Mouse (Mus musculus): ENCODE measurements around the gene Cd244a. TPM values are rescaled to one million over a fixed set of nuclear protein-coding genes. Genes with fewer than 3 reads are reported as not detected.

The Cd244a gene
- polyA plus RNA-seq, 1 experiment = not detected

DNA sequence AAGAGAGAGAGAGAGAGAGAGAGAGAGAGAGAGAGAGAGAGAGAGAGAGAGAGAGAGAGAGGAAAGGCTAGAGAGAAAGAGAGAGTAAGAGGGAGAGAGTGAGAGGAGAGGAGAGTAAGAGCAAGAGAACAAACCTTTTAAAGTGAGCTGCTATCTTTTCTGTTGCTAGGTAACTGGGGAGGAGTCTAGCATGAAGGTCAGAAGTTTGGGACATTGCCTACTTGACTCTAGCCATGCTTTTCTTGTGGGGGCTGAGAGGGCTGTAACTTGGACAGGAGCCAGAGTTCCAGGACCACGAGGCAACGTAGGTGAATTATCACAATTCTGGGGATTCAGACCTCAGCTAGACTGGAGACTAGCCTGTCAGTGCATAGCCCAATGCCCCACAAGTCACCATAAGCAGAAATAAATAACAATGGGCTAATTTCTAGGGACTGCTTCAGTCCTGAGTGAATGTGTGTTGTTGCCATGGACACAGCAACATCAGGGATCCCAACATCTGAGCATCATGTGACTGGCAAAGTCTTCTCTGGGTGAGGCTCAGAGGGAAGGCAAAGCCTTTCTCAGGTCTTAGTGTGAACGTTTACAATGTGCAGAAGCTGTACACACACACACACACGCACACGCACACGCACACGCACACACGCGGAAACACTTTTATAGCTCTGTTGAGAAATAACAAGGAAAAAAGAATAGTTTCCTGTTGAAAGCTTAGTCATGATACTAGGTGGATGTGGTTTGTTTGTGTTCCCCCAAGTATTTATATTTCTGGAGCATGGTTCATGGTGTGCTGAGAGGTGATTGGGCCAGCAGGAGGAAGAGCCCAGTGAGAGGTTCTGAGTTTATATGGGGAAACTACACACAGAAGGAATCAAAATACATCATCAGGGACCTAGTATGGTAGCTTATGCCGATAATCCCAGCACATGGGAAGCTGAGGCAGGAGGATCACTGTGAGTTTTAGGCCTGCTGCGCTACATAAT lies 5.3 kb upstream of the Cd244a start:
- peak; percentile 14 for DNase-seq (ENCODE audit: low read depth)
- TF ChIP-seq CTCF (IDR thresholded peaks at IDR 0.05; ENCODE audit: borderline replicate concordance, extremely low read depth, insufficient read depth, insufficient read length) (no peak), POLR2A (IDR thresholded peaks at IDR 0.05; ENCODE audit: borderline replicate concordance, extremely low read depth, insufficient read depth, insufficient read length, poor library complexity, severe bottlenecking) (no peak)

GRCm38 (mm10) chr1:171556366-171556765 lies 2.6 kb upstream of the Cd244a start:
- no peak for TF ChIP-seq CTCF (IDR thresholded peaks at IDR 0.05; ENCODE audit: borderline replicate concordance, extremely low read depth, insufficient read depth, insufficient read length)
- no peak for TF ChIP-seq POLR2A (IDR thresholded peaks at IDR 0.05; ENCODE audit: borderline replicate concordance, extremely low read depth, insufficient read depth, insufficient read length, poor library complexity, severe bottlenecking)
- no peak for DNase-seq (ENCODE audit: low read depth)

DNA sequence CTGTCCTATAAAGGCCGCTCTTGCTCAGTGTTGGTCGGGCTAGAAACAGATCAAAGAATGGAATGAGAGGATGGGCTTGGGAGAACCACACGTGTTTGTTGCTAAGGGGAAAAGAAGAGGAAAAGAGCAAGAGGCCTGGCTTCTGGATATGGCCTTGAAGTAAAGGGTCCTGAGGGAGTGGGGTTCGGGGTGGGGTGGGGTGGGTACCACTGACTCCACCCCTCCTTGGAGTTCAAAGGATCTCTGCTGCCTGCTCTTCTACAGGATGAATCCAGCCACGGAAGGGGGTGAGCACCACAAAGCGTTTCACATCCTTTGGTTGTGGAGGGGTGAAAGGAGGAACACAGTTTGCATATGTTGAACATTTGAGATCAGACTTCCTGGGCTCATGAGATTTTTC lies 586 bp upstream of the Cd244a start:
- no peak for DNase-seq (ENCODE audit: low read depth)
- no peak for TF ChIP-seq CTCF (IDR thresholded peaks at IDR 0.05; ENCODE audit: borderline replicate concordance, extremely low read depth, insufficient read depth, insufficient read length)
- no peak for TF ChIP-seq POLR2A (IDR thresholded peaks at IDR 0.05; ENCODE audit: borderline replicate concordance, extremely low read depth, insufficient read depth, insufficient read length, poor library complexity, severe bottlenecking)

- DNase-seq (ENCODE audit: low read depth) = no peak
- no peak for TF ChIP-seq CTCF (IDR thresholded peaks at IDR 0.05; ENCODE audit: borderline replicate concordance, extremely low read depth, insufficient read depth, insufficient read length)
- TF ChIP-seq POLR2A (IDR thresholded peaks at IDR 0.05; ENCODE audit: borderline replicate concordance, extremely low read depth, insufficient read depth, insufficient read length, poor library complexity, severe bottlenecking) = no peak
Measured at GRCm38 (mm10) chr1:171560262-171560661, 1.3 kb downstream of the Cd244a start.

GRCm38 (mm10) chr1:171561200-171561599 lies 2.2 kb downstream of the Cd244a start:
- TF ChIP-seq POLR2A (IDR thresholded peaks at IDR 0.05; ENCODE audit: borderline replicate concordance, extremely low read depth, insufficient read depth, insufficient read length, poor library complexity, severe bottlenecking) = no peak
- no peak for TF ChIP-seq CTCF (IDR thresholded peaks at IDR 0.05; ENCODE audit: borderline replicate concordance, extremely low read depth, insufficient read depth, insufficient read length)
- no peak for DNase-seq (ENCODE audit: low read depth)

DNA sequence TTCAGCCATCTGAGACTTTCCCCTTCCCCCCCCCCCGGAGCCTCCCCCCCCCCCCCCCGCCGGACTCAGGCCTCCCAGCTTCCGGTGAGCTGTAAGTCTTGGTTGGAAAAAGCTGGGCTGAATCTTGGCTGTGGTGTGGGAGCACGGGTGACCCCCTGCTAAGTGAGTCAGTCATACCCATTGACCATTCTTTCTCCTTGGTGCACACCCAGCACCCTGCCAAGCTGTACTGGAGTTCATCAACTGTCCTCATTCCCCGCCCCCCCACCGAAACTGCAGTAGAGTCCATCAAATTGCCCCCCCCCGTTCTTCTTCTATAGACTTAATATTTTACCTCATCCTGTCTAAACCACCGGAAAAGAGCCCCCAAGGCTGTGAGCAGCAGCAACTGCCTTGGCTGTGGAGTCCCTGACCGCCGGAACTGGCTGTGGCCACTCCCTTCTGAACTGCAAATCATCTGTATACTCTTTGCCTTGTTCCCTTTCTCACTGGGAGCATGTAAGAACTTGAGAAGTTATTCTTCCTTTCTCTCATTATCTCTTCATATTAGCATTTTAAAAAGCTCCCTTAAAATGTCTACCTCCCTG lies 2.7 kb downstream of the Cd244a start:
- TF ChIP-seq CTCF (IDR thresholded peaks at IDR 0.05; ENCODE audit: borderline replicate concordance, extremely low read depth, insufficient read depth, insufficient read length) = no peak
- no peak for DNase-seq (ENCODE audit: low read depth)

DNA sequence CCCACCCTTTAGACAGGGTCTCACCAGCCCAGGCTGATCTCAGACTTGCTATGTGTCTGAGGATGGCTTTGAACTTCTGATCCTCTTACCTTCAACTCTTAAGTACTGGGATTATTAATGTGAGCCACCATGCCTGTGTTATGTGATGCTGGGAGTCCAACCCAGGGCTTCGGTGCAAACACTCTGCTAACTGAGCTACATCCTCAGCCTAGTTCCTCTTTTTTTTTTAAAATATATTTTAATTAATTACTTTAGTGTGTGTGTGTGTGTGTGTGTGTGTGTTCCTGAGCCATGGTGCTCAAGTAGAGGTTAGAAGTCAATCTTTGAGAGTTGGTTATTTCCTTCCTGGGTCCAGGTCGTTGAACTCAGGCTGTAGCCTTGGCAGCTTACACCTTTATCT lies 4.0 kb downstream of the Cd244a start:
- no peak for DNase-seq (ENCODE audit: low read depth)
- TF ChIP-seq CTCF (IDR thresholded peaks at IDR 0.05; ENCODE audit: borderline replicate concordance, extremely low read depth, insufficient read depth, insufficient read length) (no peak), POLR2A (IDR thresholded peaks at IDR 0.05; ENCODE audit: borderline replicate concordance, extremely low read depth, insufficient read depth, insufficient read length, poor library complexity, severe bottlenecking) (no peak)

- DNase-seq (ENCODE audit: low read depth) = peak; percentile 21
- no peak for TF ChIP-seq POLR2A (IDR thresholded peaks at IDR 0.05; ENCODE audit: borderline replicate concordance, extremely low read depth, insufficient read depth, insufficient read length, poor library complexity, severe bottlenecking)
- TF ChIP-seq CTCF (IDR thresholded peaks at IDR 0.05; ENCODE audit: borderline replicate concordance, extremely low read depth, insufficient read depth, insufficient read length) = peak; percentile 63; the same call in 1 of the 2 replicates
Measured at GRCm38 (mm10) chr1:171564247-171564646, 5.3 kb downstream of the Cd244a start.

- TF ChIP-seq CTCF (IDR thresholded peaks at IDR 0.05; ENCODE audit: borderline replicate concordance, extremely low read depth, insufficient read depth, insufficient read length) = no peak
- TF ChIP-seq POLR2A (IDR thresholded peaks at IDR 0.05; ENCODE audit: borderline replicate concordance, extremely low read depth, insufficient read depth, insufficient read length, poor library complexity, severe bottlenecking) = no peak
- no peak for DNase-seq (ENCODE audit: low read depth)
Measured at GRCm38 (mm10) chr1:171565888-171566287, 6.9 kb downstream of the Cd244a start.

GRCm38 (mm10) chr1:171566777-171567176 lies 7.8 kb downstream of the Cd244a start:
- TF ChIP-seq POLR2A (IDR thresholded peaks at IDR 0.05; ENCODE audit: borderline replicate concordance, extremely low read depth, insufficient read depth, insufficient read length, poor library complexity, severe bottlenecking) = no peak
- peak; percentile 68; the same call in 1 of the 2 replicates for TF ChIP-seq CTCF (IDR thresholded peaks at IDR 0.05; ENCODE audit: borderline replicate concordance, extremely low read depth, insufficient read depth, insufficient read length)
- peak; percentile 76 for DNase-seq (ENCODE audit: low read depth)

GRCm38 (mm10) chr1:171568436-171568835 lies 9.4 kb downstream of the Cd244a start:
- DNase-seq (ENCODE audit: low read depth) = no peak
- no peak for TF ChIP-seq CTCF (IDR thresholded peaks at IDR 0.05; ENCODE audit: borderline replicate concordance, extremely low read depth, insufficient read depth, insufficient read length)
- no peak for TF ChIP-seq POLR2A (IDR thresholded peaks at IDR 0.05; ENCODE audit: borderline replicate concordance, extremely low read depth, insufficient read depth, insufficient read length, poor library complexity, severe bottlenecking)

All from brain, embryonic 14.5 days (tissue).